Mouse (Mus musculus): ENCODE measurements around the gene Nqo1.

DNA sequence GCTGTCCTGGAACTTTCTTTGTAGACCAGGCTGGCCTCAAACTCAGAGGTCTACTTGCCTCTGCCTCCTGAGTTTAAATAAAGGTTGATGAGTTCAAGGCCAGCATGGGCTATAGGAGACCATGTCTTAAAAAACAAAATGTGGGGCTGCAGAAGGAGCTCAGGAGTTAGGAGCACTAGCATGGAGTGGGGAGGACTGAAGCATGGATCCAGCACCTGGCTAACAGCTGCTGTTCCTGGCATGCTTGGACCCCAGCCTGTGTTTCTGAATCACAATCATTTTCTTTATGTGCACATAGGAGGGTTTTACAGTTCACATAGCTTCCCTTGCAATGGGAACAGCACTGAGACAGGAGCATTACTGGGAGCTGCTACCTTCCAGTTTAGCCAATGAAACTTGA lies 44.7 kb upstream of the Nqo1 start:
- TF ChIP-seq CTCF (IDR thresholded peaks at IDR 0.05; ENCODE audit: insufficient read depth, low read depth, low read length) (no peak), POLR2A (IDR thresholded peaks at IDR 0.05; ENCODE audit: insufficient read depth, low read depth, low read length) (no peak)

Data from olfactory bulb, adult 2 months (tissue).